Mouse (Mus musculus) stomach, embryonic 15.5 days (tissue): Measurements from ENCODE around the gene Gm17728. TPM values are rescaled to one million over a fixed set of nuclear protein-coding genes. Genes with fewer than 3 reads are reported as not detected.
"Not testable (repeated sequence)": the region's sequence is repeated elsewhere in the genome, so short reads cannot be mapped to it uniquely, and the experiment has no call there.

Experiments
- ATAC-seq: fragments of 200-750 bp; cut with Nextera tagmentation; 2 replicates; pipeline ENCODE4 v1.8.0; 2017; ENCODE audit warnings: low read depth, moderate number of reproducible peaks, moderate TSS enrichment; ENCODE audit not compliant: insufficient read depth, low FRiP score
- H3K27ac ChIP-seq: fragments of 300-500 bp; sonication (generic); 2 replicates; pipeline ENCODE4 v1.5.1; 2015; ENCODE audit warnings: mild to moderate bottlenecking, inconsistent platforms
- H3K27me3 ChIP-seq: fragments of 300-500 bp; sonication (generic); replicated peaks from 2 replicates; pipeline ENCODE4 v1.6.1; 2015; ENCODE audit warnings: inconsistent platforms
- H3K36me3 ChIP-seq: fragments of 300-500 bp; sonication (generic); 2 replicates; pipeline ENCODE4 v1.6.1; 2015; ENCODE audit warnings: inconsistent platforms
- H3K4me1 ChIP-seq: fragments of 300-500 bp; sonication (generic); 2 replicates; pipeline ENCODE4 v1.6.1; 2015; ENCODE audit warnings: inconsistent platforms
- H3K4me2 ChIP-seq: fragments of 300-500 bp; sonication (generic); 2 replicates; pipeline ENCODE4 v1.6.1; 2015; ENCODE audit warnings: mild to moderate bottlenecking, inconsistent platforms
- H3K4me3 ChIP-seq: fragments of 300-500 bp; sonication (generic); replicated peaks from 2 replicates; pipeline ENCODE4 v1.5.1; 2015; ENCODE audit warnings: inconsistent platforms
- H3K9ac ChIP-seq: fragments of 300-500 bp; sonication (generic); 2 replicates; pipeline ENCODE4 v1.6.1; 2015; ENCODE audit warnings: inconsistent platforms
- H3K9me3 ChIP-seq: fragments of 300-500 bp; sonication (generic); 2 replicates; pipeline ENCODE4 v1.6.1; 2016; ENCODE audit warnings: inconsistent platforms
- WGBS: fragments of 180-500 bp; shearing (Covaris S2); methylation state at CpG from one replicate; pipeline ENCODE4 v1.1.7; 2015; 5-methylcytosine and 5-hydroxymethylcytosine counted together
- polyA plus RNA-seq: library from polyadenylated mRNA; unstranded; fragments of >200 nt; fragmentation: Nextera tagmentation; extraction: Ambion mirVana; gene quantifications from 2 replicates; pipeline ENCODE4 v1.2.1, GENCODE M21; 2015

Gm17728 gene
- polyA plus RNA-seq, result not detected in 2 replicates

- H3K9ac ChIP-seq, H3K9me3 ChIP-seq, H3K4me1 ChIP-seq, ATAC-seq, H3K27me3 ChIP-seq, H3K4me2 ChIP-seq, H3K27ac ChIP-seq, H3K4me3 ChIP-seq, H3K36me3 ChIP-seq: not testable (repeated sequence)
- 84% methylated on average over 8 of the region's 8 CpGs for WGBS
These were observed at the start of gene Gm17728 for GRCm38 (mm10) chr17:9421760-9422159. TSS of gene Gm17728 (plus strand) at chr17:9422060.

DNA sequence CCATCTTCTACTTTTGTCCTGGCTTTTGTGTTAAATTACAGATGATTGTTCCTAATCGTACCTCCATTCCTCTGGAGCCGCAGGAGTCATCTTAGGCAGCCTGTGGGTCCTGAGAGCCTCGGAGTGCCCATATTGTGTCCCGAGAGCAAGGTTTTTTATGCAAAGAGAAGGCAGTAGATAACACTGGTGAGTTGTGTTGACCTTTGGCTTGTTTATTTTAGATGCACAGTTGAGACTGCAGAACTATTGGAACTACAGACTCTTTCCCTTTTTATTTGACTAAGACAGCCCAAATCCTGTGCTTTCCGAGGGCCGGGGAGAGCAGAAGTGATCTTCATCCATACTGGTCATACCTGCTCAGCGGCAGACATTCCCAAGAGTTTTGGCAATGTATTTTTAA is 24.4 kb upstream of the Gm17728 start:
- no peaks in the 10 kb centered on the region for H3K36me3 ChIP-seq
- WGBS, result 69% methylated on average over 7 of the region's 7 CpGs
- no peak for ATAC-seq
- H3K4me1 ChIP-seq, result no peaks in the 10 kb centered on the region
- no peaks in the 10 kb centered on the region for H3K27me3 ChIP-seq
- no peak overlapping the region for H3K4me3 ChIP-seq
- H3K9me3 ChIP-seq, result no peaks in the 10 kb centered on the region
- H3K4me2 ChIP-seq, result no peak overlapping the region
- no peak overlapping the region for H3K27ac ChIP-seq
- no peak overlapping the region for H3K9ac ChIP-seq

DNA sequence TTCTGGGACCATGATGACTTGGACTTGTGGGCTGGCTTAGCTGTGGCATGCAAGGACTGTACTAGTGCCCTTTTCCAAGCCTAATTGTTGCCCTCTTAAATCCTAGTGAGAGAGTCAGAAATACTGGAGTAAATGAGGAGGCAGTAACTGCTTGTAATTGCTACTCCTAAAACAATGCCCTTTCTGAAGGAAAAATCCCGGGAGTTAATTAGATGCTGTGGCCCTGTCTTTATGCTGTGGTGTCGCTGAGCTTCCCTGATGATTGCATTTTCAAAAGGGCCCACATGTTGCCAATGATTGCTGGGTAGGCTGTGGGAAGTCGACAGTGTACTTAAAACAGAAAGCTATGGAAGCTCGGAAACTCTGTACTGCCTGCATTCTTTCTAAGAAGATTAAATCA is 23.3 kb upstream of the Gm17728 start:
- Histone ChIP-seq H3K4me2 (no peak overlapping the region), H3K27me3 (no peaks in the 10 kb centered on the region), H3K4me3 (no peak overlapping the region), H3K9me3 (no peaks in the 10 kb centered on the region), H3K36me3 (no peaks in the 10 kb centered on the region), H3K9ac (no peak overlapping the region), H3K4me1 (no peaks in the 10 kb centered on the region), H3K27ac (no peak overlapping the region)
- 58% methylated on average over 4 of the region's 4 CpGs for WGBS
- ATAC-seq, result no peak

- WGBS, result 90% methylated on average over 3 of the region's 3 CpGs
- no peak overlapping the region for H3K4me2 ChIP-seq
- no peak for ATAC-seq
These were observed 17.9 kb upstream of the Gm17728 start for GRCm38 (mm10) chr17:9403991-9404390.

DNA sequence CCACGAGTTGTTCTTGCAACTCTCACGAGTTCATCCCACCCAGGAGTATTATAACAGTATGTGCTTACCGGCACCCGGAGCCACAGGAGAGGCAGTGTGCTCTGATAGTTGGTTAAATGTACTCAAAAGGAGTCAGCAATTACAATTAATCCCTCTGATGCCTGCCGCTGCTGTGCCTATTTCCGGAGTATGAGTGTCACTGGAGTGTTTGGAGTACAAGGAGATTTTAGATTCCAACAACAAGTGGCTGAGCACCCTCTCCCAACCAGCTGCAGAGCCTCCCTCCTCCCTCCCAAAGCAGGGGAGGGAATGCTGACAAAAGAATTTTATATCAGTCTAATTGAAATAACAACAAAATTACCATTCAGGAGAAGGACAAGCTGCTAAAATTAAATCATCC is 14.2 kb upstream of the Gm17728 start:
- 55% methylated on average over 6 of the region's 6 CpGs for WGBS
- Histone ChIP-seq H3K27ac (no peak overlapping the region), H3K4me3 (no peak overlapping the region), H3K27me3 (no peaks in the 10 kb centered on the region), H3K36me3 (no peaks in the 10 kb centered on the region), H3K4me1 (no peaks in the 10 kb centered on the region), H3K9me3 (no peaks in the 10 kb centered on the region), H3K4me2 (no peak overlapping the region), H3K9ac (no peak overlapping the region)
- ATAC-seq, result no peak

More at GRCm38 (mm10) chr17:9403991-9404390, 17.9 kb upstream of the Gm17728 start:
- H3K27ac ChIP-seq, result no peak overlapping the region
- H3K4me3 ChIP-seq, result no peak overlapping the region
- H3K36me3 ChIP-seq, result no peaks in the 10 kb centered on the region
- H3K4me1 ChIP-seq, result no peaks in the 10 kb centered on the region
- H3K27me3 ChIP-seq, result no peaks in the 10 kb centered on the region
- no peaks in the 10 kb centered on the region for H3K9me3 ChIP-seq
- no peak overlapping the region for H3K9ac ChIP-seq

GRCm38 (mm10) chr17:9419016-9419415 is 2.8 kb upstream of the Gm17728 start:
- H3K27ac ChIP-seq, result no peak overlapping the region
- no peak overlapping the region for H3K4me2 ChIP-seq
- no peak overlapping the region for H3K9ac ChIP-seq
- H3K4me1 ChIP-seq, result no peaks in the 10 kb centered on the region
- no peak for ATAC-seq
- no peak overlapping the region for H3K4me3 ChIP-seq
- H3K36me3 ChIP-seq, result no peaks in the 10 kb centered on the region
- H3K27me3 ChIP-seq, result no peaks in the 10 kb centered on the region
- no peaks in the 10 kb centered on the region for H3K9me3 ChIP-seq
- WGBS, result 81% methylated on average over 2 of the region's 2 CpGs

DNA sequence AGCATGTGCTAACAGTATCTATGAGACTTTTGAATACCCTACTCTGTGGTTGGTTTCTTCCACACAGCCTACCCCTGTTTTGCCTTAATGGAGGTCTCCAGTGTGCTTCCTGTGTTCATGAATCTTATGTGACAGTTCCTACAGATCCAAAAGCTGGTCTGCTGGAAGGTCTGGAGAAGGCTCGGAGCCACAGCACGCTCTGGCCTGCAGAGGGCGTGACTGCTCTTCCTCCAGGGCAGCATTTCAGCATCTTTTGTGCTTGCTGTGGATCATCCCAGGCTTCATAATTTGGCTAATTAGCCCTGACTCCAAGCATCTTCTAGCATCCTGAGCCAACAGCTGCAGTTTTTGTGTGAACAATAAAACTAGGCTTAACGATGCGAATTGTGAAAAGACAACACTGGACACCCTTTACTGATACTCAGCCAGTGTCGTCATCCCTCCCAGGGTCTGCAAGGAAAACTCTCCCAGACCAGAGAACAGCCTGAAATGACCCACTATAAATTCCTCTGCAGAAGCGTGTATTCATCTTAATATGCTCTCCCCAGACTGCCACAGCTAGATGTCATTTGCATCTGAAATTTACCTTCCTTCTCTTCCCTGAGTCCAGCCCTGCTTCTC is 6.6 kb downstream of the Gm17728 start:
- Histone ChIP-seq H3K27me3 (no peaks in the 10 kb centered on the region), H3K4me1 (no peaks in the 10 kb centered on the region), H3K36me3 (no peaks in the 10 kb centered on the region), H3K4me2 (no peak overlapping the region), H3K9ac (no peak overlapping the region), H3K4me3 (no peak overlapping the region), H3K27ac (no peak overlapping the region), H3K9me3 (no peaks in the 10 kb centered on the region)
- 63% methylated on average over 7 of the region's 7 CpGs for WGBS
- ATAC-seq, result no peak

DNA sequence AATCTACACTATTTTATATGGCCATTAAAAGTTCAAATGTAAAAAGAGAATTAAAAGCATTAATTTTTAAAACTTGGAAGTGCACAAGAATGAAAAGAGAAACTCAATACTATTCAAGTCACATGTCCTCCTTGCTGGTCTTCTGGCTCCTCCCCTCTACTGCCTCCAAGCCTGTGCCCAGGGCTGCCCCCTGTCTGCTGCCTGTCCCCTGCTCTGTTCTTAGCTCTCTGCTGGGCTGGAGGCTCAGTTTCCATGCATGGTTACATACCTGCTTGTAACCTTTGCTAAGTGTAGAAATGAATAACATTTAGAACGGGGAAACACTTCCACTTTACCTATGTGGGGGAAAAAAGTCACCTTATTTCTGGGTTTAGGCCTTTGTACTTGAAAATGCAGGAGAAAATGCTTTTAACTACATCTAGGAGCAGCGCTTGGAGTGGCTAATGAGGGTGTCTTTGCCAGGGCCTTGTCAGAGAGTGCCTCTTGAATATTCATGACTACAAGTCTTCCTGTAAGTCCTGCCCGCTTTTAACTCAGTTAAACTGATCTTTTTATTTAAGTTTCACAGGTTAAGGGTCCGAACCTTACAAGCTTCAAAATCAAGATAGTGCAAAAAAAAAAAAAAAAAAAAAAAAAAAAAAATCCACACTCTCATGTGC is 18.3 kb downstream of the Gm17728 start:
- 78% methylated on average over 4 of the region's 4 CpGs for WGBS
- H3K36me3 ChIP-seq, result no peaks in the 10 kb centered on the region
- no peak overlapping the region for H3K4me3 ChIP-seq
- ATAC-seq, result no peak
- H3K4me1 ChIP-seq, result no peaks in the 10 kb centered on the region
- H3K27me3 ChIP-seq, result no peaks in the 10 kb centered on the region
- no peak overlapping the region for H3K4me2 ChIP-seq
- no peak overlapping the region for H3K27ac ChIP-seq
- H3K9ac ChIP-seq, result no peak overlapping the region
- no peaks in the 10 kb centered on the region for H3K9me3 ChIP-seq

- no peaks in the 10 kb centered on the region for H3K4me1 ChIP-seq
- no peak overlapping the region for H3K4me2 ChIP-seq
- no peaks in the 10 kb centered on the region for H3K36me3 ChIP-seq
- WGBS, result 42% methylated on average over 5 of the region's 5 CpGs
- H3K9me3 ChIP-seq, result no peaks in the 10 kb centered on the region
- no peaks in the 10 kb centered on the region for H3K27me3 ChIP-seq
- no peak overlapping the region for H3K9ac ChIP-seq
- no peak overlapping the region for H3K4me3 ChIP-seq
- ATAC-seq, result no peak
- no peak overlapping the region for H3K27ac ChIP-seq
These were observed 34.5 kb downstream of the Gm17728 start for GRCm38 (mm10) chr17:9456406-9456805.

DNA sequence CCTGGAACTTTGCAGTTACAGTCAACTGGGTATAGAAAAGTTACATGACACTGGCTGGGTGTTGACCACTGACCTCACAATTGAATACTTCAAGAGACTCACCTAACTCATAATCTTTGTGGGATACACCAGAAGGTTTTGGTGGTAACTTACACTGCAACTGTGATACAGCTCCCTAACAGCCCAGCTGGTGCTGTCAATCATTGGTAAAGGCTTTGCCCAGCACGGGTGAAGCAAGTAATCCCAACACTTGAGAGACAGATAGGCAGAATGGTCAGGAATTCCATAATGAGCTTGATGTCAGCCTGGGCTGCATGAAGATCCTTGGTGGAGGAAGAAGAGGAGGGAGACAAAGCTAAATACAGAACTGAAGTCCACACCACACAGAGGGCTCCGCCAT is 39.0 kb downstream of the Gm17728 start:
- H3K9me3 ChIP-seq, result no peaks in the 10 kb centered on the region
- no peaks in the 10 kb centered on the region for H3K36me3 ChIP-seq
- H3K27me3 ChIP-seq, result no peaks in the 10 kb centered on the region
- no peak overlapping the region for H3K27ac ChIP-seq
- WGBS, result 68% methylated on average over 2 of the region's 2 CpGs
- H3K4me2 ChIP-seq, result no peak overlapping the region
- no peak overlapping the region for H3K4me3 ChIP-seq
- ATAC-seq, result no peak
- H3K9ac ChIP-seq, result no peak overlapping the region
- no peaks in the 10 kb centered on the region for H3K4me1 ChIP-seq
